16 mouse cellular contexts compared by ENCODE assay signal in genomic region chr11:121713569-121713968, GRCm38 (mm10). TPM values are rescaled to one million over a fixed set of nuclear protein-coding genes. Genes with fewer than 3 reads are reported as not detected.
DNase-seq lines count a peak whose midpoint lies in the region; ATAC-seq and TF ChIP-seq lines count a peak whose summit lies in the region.
"Had no signal": no experiment of that assay in that cellular context is flagged by ENCODE, and none has a peak within 500 bp of the region (broad histone marks: within the 10 kb centered on the region; RNA-seq: fewer than 3 reads in every experiment).

No protein-coding gene starts in this region.

- TF ChIP-seq EP300 in stomach, postnatal 0 days (optimal IDR thresholded peaks at IDR 0.05): no peak

- H3K4me1 ChIP-seq in lung, embryonic 15.5 days: peaks cover 33% of the 10 kb centered on the region
- peaks cover 11% of the 10 kb centered on the region for H3K4me1 ChIP-seq in brown adipose tissue, adult 24 weeks (ENCODE audit: control insufficient read depth, insufficient read depth, insufficient read length, low read length)
- H3K4me1 ChIP-seq in intestine, postnatal 0 days (replicated peaks; ENCODE audit: control insufficient read depth, insufficient read depth, low read length): peaks cover 17% of the 10 kb centered on the region
- H3K4me1 ChIP-seq in stomach, postnatal 0 days (replicated peaks; ENCODE audit: control insufficient read depth, insufficient read depth): peaks cover 2% of the 10 kb centered on the region; the same call in 1 of the 2 replicates
- H3K4me1 ChIP-seq: forebrain, embryonic 10.5 days; limb, embryonic 13.5 days; liver, embryonic 13.5 days; midbrain, embryonic 12.5 days; neural tube, embryonic 12.5 days had no signal

- TF ChIP-seq CTCF in intestine, postnatal 0 days (IDR thresholded peaks at IDR 0.05; ENCODE audit: low read depth): no peak
- no peak for TF ChIP-seq CTCF in stomach, postnatal 0 days (IDR thresholded peaks at IDR 0.05; ENCODE audit: low read depth)

- no peak overlapping the region for H3K4me3 ChIP-seq in lung, embryonic 15.5 days
- H3K4me3 ChIP-seq in brown adipose tissue, adult 24 weeks (ENCODE audit: insufficient read depth, low read depth, low read length): no peak overlapping the region
- no peak overlapping the region for H3K4me3 ChIP-seq in intestine, postnatal 0 days (ENCODE audit: low read depth, low read length)
- no peak overlapping the region for H3K4me3 ChIP-seq in stomach, postnatal 0 days (ENCODE audit: low read depth, low read length)
- H3K4me3 ChIP-seq: forebrain, embryonic 10.5 days; limb, embryonic 13.5 days; liver, embryonic 13.5 days; midbrain, embryonic 12.5 days; neural tube, embryonic 12.5 days had no signal

- H3K9me3 ChIP-seq in lung, embryonic 15.5 days: no peaks in the 10 kb centered on the region
- no peaks in the 10 kb centered on the region for H3K9me3 ChIP-seq in intestine, postnatal 0 days (ENCODE audit: control insufficient read depth)
- no peaks in the 10 kb centered on the region for H3K9me3 ChIP-seq in stomach, postnatal 0 days (ENCODE audit: control insufficient read depth, low read length)
- H3K9me3 ChIP-seq: forebrain, embryonic 10.5 days; limb, embryonic 13.5 days; liver, embryonic 13.5 days; midbrain, embryonic 12.5 days; neural tube, embryonic 12.5 days had no signal

- no peak overlapping the region for H3K9ac ChIP-seq in lung, embryonic 15.5 days
- no peak overlapping the region for H3K9ac ChIP-seq in intestine, postnatal 0 days (ENCODE audit: low read depth, low read length)
- H3K9ac ChIP-seq in stomach, postnatal 0 days (ENCODE audit: low read length): no peak overlapping the region
- H3K9ac ChIP-seq: limb, embryonic 13.5 days; liver, embryonic 13.5 days; midbrain, embryonic 12.5 days; neural tube, embryonic 12.5 days had no signal

- no peaks in the 10 kb centered on the region for H3K27me3 ChIP-seq in lung, embryonic 15.5 days
- no peaks in the 10 kb centered on the region for H3K27me3 ChIP-seq in intestine, postnatal 0 days (replicated peaks; ENCODE audit: control insufficient read depth, insufficient read depth, low read length)
- H3K27me3 ChIP-seq in stomach, postnatal 0 days (ENCODE audit: control insufficient read depth, insufficient read depth, low read length): no peaks in the 10 kb centered on the region
- H3K27me3 ChIP-seq: limb, embryonic 13.5 days; liver, embryonic 13.5 days; midbrain, embryonic 12.5 days; neural tube, embryonic 12.5 days had no signal

- intact Hi-C loops in heart, postnatal 36 days (cut with DNase I): no loop called here

- WGBS in lung, embryonic 15.5 days: 90% methylated on average over 2 of the region's 2 CpGs
- 34% methylated on average over 2 of the region's 2 CpGs for WGBS in intestine, postnatal 0 days
- WGBS in stomach, postnatal 0 days: 69% methylated on average over 2 of the region's 2 CpGs

- no peak overlapping the region for H3K4me2 ChIP-seq in lung, embryonic 15.5 days
- peak overlapping the region; percentile 30 for H3K4me2 ChIP-seq in intestine, postnatal 0 days (replicated peaks; ENCODE audit: low read depth)
- no peak overlapping the region for H3K4me2 ChIP-seq in stomach, postnatal 0 days (replicated peaks; ENCODE audit: low read depth)
- H3K4me2 ChIP-seq: limb, embryonic 13.5 days; liver, embryonic 13.5 days; midbrain, embryonic 12.5 days; neural tube, embryonic 12.5 days had no signal

- DNase-seq in lung, postnatal 10 days: no peak
- DNase-seq in stomach, postnatal 0 days (ENCODE audit: low spot score): peak; percentile 33
- DNase-seq in heart, postnatal 36 days: no peak
- no peak for DNase-seq in spleen, postnatal 10 days (ENCODE audit: low spot score in 2 of 2)
- DNase-seq: adrenal gland, postnatal 14 days; cerebellum, adult 18-20 months; cerebellum, postnatal 25 days; embryo, embryonic 11 days; liver, embryonic 13.5 days had no signal

- ATAC-seq in lung, embryonic 15.5 days (ENCODE audit: borderline replicate concordance, extremely low read depth, low FRiP score, low TSS enrichment): no peak
- ATAC-seq in intestine, postnatal 0 days: peak; percentile 62
- ATAC-seq in stomach, postnatal 0 days (ENCODE audit: low FRiP score, low TSS enrichment): no peak

- H3K27ac ChIP-seq in lung, embryonic 15.5 days: peak overlapping the region; percentile 69; the same call in 1 of the 2 replicates
- H3K27ac ChIP-seq in brown adipose tissue, adult 24 weeks (replicated peaks; ENCODE audit: low read depth, low read length): peak overlapping the region; percentile 50
- H3K27ac ChIP-seq in intestine, postnatal 0 days (ENCODE audit: low read depth, low read length): peak overlapping the region; percentile 86
- peak overlapping the region; percentile 81 for H3K27ac ChIP-seq in stomach, postnatal 0 days (replicated peaks)
- H3K27ac ChIP-seq: forebrain, embryonic 10.5 days; limb, embryonic 13.5 days; liver, embryonic 13.5 days; midbrain, embryonic 12.5 days; neural tube, embryonic 12.5 days had no signal

- 0 out of 2 replicates have a peak, but pooled peaks cover 4% of the 10 kb centered on the region for H3K36me3 ChIP-seq in lung, embryonic 15.5 days
- H3K36me3 ChIP-seq in intestine, postnatal 0 days (ENCODE audit: control insufficient read depth, insufficient read depth): peaks cover 48% of the 10 kb centered on the region; the same call in 1 of the 2 replicates
- peaks cover 16% of the 10 kb centered on the region for H3K36me3 ChIP-seq in stomach, postnatal 0 days (ENCODE audit: control insufficient read depth, insufficient read depth, low read length)
- H3K36me3 ChIP-seq: forebrain, embryonic 10.5 days; liver, embryonic 13.5 days; midbrain, embryonic 12.5 days; neural tube, embryonic 12.5 days had no signal

RNA-seq across cellular contexts. Expression of gene Metrnl, which starts 12.2 kb away (rescaled TPM):
- polyA plus RNA-seq in lung, embryonic 15.5 days (2015; fragmentation: Nextera tagmentation; extraction: Ambion mirVana): 27.6 and 28.2 TPM in 2 replicates
- polyA plus RNA-seq in brown adipose tissue, adult 24 weeks (2012; ENCODE audit: insufficient read depth, insufficient read length, missing spikeins): 7.3 and 12.5 TPM in 2 replicates
- 50.2 and 50.9 TPM in 2 replicates for polyA plus RNA-seq in intestine, postnatal 0 days (2015; fragmentation: Nextera tagmentation; extraction: Ambion mirVana)
- polyA plus RNA-seq in stomach, postnatal 0 days (2015; fragmentation: Nextera tagmentation; extraction: Ambion mirVana): 62.4 and 67.3 TPM in 2 replicates
- total RNA-seq in heart, postnatal 36 days (2021): 10 to 100 TPM; 17.6 to 21.5 TPM

RNA-seq across cellular contexts. Expression of gene B3gntl1, which starts 40.6 kb away (rescaled TPM):
- 6.9 and 8.0 TPM in 2 replicates for polyA plus RNA-seq in lung, embryonic 15.5 days (2015; fragmentation: Nextera tagmentation; extraction: Ambion mirVana)
- polyA plus RNA-seq in brown adipose tissue, adult 24 weeks (2012; ENCODE audit: insufficient read depth, insufficient read length, missing spikeins): 2.0 and 3.0 TPM in 2 replicates
- polyA plus RNA-seq in intestine, postnatal 0 days (2015; fragmentation: Nextera tagmentation; extraction: Ambion mirVana): 3.2 and 3.7 TPM in 2 replicates
- polyA plus RNA-seq in stomach, postnatal 0 days (2015; fragmentation: Nextera tagmentation; extraction: Ambion mirVana): 3.3 and 4.2 TPM in 2 replicates
- 1 to 10 TPM; 3.5 to 4.3 TPM for total RNA-seq in heart, postnatal 36 days (2021)
